Mouse (Mus musculus) cerebellum, adult 9-11 months (tissue): ENCODE measurements around the gene Psg20.
"Not testable (repeated sequence)": the region's sequence is repeated elsewhere in the genome, so short reads cannot be mapped to it uniquely, and the experiment has no call there.

ENCODE experiments used
- DNase-seq: peaks from one replicate; pipeline ENCODE4 v3.0.0; 2022

Psg20 gene

GRCm38 (mm10) chr7:18686085-18686484 lies at the start of gene Psg20:
Gene Psg20, minus strand, starts transcription at chr7:18686185.
- DNase-seq = no peak

- no peak for DNase-seq
Observed at GRCm38 (mm10) chr7:18734451-18734850, 48.5 kb upstream of the Psg20 start.

GRCm38 (mm10) chr7:18733111-18733510 lies 47.1 kb upstream of the Psg20 start:
- DNase-seq = no peak

GRCm38 (mm10) chr7:18728391-18728790 lies 42.4 kb upstream of the Psg20 start:
- no peak for DNase-seq

- not testable (repeated sequence) for DNase-seq
Observed at GRCm38 (mm10) chr7:18725931-18726330, 39.9 kb upstream of the Psg20 start.

GRCm38 (mm10) chr7:18724001-18724400 lies 38.0 kb upstream of the Psg20 start:
- DNase-seq = no peak

- DNase-seq = no peak
Observed at GRCm38 (mm10) chr7:18717790-18718189, 31.8 kb upstream of the Psg20 start, which contains the start of gene Psg22. Gene Psg22, plus strand, starts transcription at chr7:18718090.

GRCm38 (mm10) chr7:18715546-18715945 lies 29.6 kb upstream of the Psg20 start:
- no peak for DNase-seq

GRCm38 (mm10) chr7:18710846-18711245 lies 24.9 kb upstream of the Psg20 start:
- DNase-seq = no peak

- DNase-seq = not testable (repeated sequence)
Observed at GRCm38 (mm10) chr7:18710331-18710730, 24.3 kb upstream of the Psg20 start.

- DNase-seq = no peak
Observed at GRCm38 (mm10) chr7:18685586-18685985, 399 bp downstream of the Psg20 start.

- peak; percentile 11 for DNase-seq
Observed at GRCm38 (mm10) chr7:18679772-18680171, 6.2 kb downstream of the Psg20 start.

- not testable (repeated sequence) for DNase-seq
Observed at GRCm38 (mm10) chr7:18656625-18657024, 29.4 kb downstream of the Psg20 start, which contains the start of gene Psg21. Gene Psg21, minus strand, starts transcription at chr7:18656725.

- not testable (repeated sequence) for DNase-seq
Observed at GRCm38 (mm10) chr7:18626921-18627320, 59.1 kb downstream of the Psg20 start.
